Mouse (Mus musculus) layer of hippocampus, adult 18-20 months (tissue): ENCODE results near the gene Tub. TPM values are rescaled to one million over a fixed set of nuclear protein-coding genes. Genes with fewer than 3 reads are reported as not detected.

Source experiments
- DNase-seq, 2 experiments: peaks; one replicate each; pipeline ENCODE4 v3.0.0; 2022; ENCODE audit warnings: low spot score in 2 of 2
- total RNA-seq, 2 experiments: library from RNA; stranded (reverse); gene quantifications; 2 replicates each; pipeline ENCODE4 v1.2.3; 2021

Gene Tub
- total RNA-seq, 2 experiments from 2014 or later, result 179 TPM

DNA sequence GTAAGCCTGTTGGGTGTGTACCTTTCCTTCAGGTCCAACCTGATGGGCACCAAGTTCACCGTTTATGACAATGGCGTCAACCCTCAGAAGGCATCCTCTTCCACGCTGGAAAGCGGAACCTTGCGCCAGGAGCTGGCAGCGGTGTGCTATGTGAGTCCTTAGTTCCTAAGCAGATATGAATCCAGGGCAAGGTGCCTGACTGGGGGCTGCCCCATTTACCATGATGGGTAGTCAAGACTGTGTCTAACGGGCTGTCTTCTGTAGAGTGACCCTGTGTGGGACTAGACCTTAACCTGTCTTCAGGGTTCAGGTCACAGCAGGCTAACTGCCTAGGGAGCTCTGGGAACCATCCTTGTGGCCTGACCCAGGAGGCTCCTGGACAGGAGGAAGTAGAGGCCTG is 77.6 kb downstream of the Tub start:
- DNase-seq, result no peak

GRCm38 (mm10) chr7:109028204-109028603 is 78.1 kb downstream of the Tub start:
- DNase-seq, result peak in 1 of 2 experiments; percentile 87

DNA sequence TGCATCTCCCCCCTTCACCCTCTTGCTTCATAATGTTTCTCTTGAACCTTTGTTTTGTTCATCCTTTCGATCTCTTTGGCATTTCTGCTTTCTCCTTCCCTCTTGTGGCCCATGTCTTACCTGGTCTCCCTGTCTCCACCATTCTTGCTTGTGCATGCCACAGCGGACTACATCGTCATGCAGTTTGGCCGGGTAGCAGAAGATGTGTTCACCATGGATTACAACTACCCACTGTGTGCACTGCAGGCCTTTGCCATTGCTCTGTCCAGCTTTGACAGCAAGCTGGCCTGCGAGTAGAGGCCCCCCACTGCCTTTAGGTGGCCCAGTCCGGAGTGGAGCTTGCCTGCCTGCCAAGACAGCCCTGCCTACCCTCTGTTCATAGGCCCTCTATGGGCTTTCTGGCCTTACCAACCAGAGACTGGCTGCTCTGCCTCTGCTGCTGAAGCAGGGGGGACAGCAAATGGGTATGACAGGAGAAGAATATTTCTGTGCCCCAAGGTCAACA is 79.9 kb downstream of the Tub start:
- no peak for DNase-seq

GRCm38 (mm10) chr7:109031331-109031730 is 81.2 kb downstream of the Tub start:
- DNase-seq, result no peak

DNA sequence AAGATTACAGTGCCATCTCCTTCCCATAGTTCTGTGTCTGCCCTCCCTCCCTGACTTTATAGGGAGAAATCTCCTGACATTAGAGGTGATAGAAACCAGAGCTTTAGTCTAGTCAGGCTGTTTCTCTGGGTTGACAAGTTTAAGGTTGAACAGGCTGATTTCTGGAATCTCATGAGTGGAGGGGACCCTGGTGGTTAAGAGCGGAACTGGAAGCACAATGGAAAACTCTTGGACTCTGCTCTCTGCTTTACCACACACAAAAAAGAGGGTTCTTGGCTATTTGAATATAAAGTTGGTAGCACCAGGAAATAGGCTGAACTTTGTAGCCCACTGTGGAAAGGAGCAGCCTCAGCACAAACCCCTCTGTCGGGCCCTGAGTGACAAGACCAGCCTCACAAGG is 81.9 kb downstream of the Tub start:
- DNase-seq, result no peak

- DNase-seq, result no peak
Observed at GRCm38 (mm10) chr7:109038121-109038735, 88.1 kb downstream of the Tub start.

DNA sequence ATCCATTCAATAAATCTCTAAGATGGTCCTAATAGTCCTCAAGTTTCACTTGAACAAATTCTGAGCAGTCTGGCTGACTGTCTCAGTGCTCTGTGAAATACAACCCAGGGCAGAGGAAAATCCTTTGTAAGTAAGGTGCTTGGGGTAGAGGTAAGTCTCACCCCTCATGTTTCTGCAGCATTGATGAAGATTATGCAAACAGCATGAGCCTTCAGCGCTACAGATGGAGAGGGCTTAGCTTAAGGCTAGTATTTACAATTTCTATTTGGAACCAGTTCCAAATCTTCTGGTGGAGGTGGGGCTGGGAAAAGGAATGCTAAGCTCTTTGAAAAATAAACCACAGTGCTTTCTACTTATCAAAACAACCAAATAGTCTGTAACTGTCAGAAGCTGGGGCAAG is 88.8 kb downstream of the Tub start:
- DNase-seq, result no peak

DNA sequence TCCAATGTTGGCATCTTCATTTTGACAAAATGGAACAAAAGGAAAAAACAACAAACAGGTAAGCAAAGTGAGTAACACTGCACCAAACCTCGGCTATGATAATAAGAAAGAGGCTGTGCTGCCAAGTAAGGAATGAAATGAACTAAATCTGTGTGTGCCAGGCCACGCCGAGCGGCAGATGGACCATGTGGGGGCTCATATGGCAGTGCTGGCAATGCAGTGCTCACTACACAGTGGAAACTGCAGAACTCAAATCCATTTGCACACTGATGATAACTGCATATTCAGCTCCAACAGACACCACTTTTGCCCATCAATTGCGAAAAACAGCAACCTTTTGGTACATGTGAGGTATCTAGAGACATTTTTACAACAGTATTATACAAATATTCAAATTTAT is 89.3 kb downstream of the Tub start:
- DNase-seq, result peak; percentile 88 to 96

DNA sequence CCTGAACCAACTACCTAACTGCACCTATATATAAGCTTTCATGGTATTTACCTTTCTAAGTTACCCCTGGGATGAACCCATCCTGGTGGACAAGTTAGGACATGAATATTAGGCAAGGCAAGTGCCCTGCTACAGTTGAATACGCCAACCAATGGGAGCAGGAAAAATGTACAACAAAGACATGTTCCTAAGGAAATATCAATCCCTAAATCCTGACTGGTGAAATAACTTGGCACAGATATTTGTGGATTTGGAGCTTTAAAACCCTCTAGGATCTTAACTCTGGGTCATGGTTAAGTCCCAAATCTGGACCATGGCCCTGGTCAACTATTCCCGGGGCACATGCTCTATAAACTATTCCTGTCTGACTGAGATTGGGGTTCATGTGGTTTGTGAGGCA is 95.7 kb downstream of the Tub start:
- no peak for DNase-seq

DNA sequence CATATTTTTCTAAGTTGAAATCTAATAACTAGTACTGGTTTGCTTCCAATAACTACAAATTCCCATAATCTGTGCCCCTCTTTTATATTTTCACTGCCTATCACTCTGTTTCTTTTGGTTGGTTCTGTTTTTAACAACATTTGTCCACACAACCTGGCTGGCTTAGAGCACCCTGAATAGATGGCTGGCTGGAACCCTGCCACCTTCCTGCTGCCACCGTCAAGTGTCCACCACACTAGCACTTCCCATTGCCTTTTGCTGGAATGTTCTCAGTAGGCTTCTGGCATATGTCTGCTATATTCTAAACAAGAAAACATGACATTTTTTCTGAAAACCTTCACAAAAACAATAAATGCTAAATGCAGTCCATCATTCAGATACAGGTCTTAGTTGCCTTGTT is 100.7 kb downstream of the Tub start:
- no peak for DNase-seq

DNA sequence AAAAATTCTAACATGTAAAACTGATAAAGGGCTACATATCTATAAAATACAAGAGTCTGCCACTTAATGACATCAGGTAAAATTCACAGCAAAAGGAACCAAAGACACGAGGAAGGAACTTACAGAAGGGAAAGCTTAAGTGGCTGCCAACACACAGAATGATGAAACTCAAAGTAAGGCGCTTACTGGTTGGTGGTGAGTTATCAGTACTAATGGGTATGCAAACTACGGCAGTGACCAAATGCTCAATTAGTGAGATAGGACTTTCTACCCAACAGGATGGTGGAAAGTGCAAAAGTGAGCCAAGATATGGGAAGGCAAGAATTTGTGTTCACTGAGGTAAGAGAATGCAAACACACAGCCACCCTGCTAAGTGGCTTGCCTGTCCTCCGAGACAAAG is 109.4 kb downstream of the Tub start:
- no peak for DNase-seq

DNA sequence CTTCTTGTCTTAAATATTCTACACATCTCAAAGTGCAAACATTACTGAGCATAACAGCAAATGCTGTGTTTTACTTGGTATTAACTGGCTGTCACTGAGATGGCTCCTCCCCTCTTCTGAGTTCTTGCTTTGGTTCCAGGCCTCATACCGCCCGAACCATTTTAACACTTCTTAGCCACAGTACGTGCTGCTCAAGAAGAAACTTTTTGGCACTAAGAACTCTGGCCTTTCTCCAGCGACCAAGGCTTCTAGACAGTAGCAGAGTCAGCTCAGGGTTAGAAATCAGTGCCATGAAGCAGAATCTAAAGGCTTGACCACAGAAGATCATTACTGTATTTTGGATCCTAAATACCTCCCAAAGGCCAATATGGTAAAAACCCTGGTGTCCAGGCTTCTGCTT is 119.5 kb downstream of the Tub start:
- DNase-seq, result no peak

DNA sequence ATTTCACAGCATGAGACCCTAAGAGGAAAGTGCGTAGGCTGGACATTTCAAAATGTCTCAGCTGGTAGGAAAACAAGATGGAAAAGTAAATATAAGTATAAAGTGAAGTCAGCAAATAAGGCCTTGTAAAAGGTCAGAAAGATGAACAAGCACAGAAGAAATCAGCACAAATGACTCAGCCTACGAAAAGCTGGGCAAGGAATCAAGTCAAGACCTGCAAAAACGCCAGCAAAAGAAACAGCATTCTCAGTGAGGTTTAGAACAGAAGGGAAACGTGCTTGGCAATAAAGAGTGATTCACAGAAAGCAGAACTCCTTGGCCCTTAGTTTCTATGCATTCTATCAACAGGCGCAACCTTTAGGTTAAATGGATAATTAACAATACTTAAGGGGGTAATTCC is 122.2 kb downstream of the Tub start:
- DNase-seq, result no peak

GRCm38 (mm10) chr7:109082269-109083112 is 132.4 kb downstream of the Tub start:
- no peak for DNase-seq

GRCm38 (mm10) chr7:109083113-109083812 is 133.1 kb downstream of the Tub start, which contains the start of gene Ric3:
Gene Ric3, minus strand, starts transcription at chr7:109083331.
- peak; percentile 89 to 94 for DNase-seq

DNA sequence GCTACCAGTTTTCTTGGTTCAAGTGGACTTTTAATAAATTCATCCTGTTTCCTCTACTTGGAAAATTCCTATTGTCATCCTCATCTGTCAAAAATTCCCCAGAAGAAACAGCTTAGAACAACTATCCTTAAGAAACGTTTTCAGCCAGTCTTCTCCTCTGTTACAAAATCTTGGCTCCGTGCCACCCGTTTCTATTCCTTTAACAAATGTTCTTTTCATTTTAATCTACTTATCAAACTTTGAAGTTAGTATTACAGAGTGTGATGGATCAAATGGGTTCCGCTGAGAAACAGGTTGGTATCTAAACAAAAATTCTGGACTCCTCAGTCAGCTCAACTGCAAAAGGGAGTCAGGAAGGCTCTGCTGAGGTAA is 133.7 kb downstream of the Tub start:
- peak in 1 of 2 experiments; percentile 34 for DNase-seq

Other genes starting within 250 kb of the Tub start
- gene Olfr512, start 237.0 kb upstream of the Tub start, total RNA-seq, result not detected
- not detected for gene Olfr513, start 199.4 kb upstream of the Tub start, total RNA-seq
- gene Olfr514, start 124.3 kb upstream of the Tub start, total RNA-seq, result not detected
- not detected for gene Olfr516, start 99.8 kb upstream of the Tub start, total RNA-seq
- gene Olfr517, start 78.0 kb upstream of the Tub start, total RNA-seq, result not detected
- gene Olfr518, start 65.3 kb upstream of the Tub start, total RNA-seq, result not detected
- not detected for gene Olfr519, start 55.9 kb upstream of the Tub start, total RNA-seq
- gene Nlrp10, start 20.2 kb upstream of the Tub start, total RNA-seq, result under 1 TPM; 0.32 to 0.38 TPM
- gene Eif3f, start 15.9 kb upstream of the Tub start, total RNA-seq, result 100 to 1,000 TPM; 101 to 103 TPM
- 10 to 100 TPM; 67.2 to 72.2 TPM for gene Ric3, start 133.0 kb downstream of the Tub start, total RNA-seq
- gene Lmo1, start 224.9 kb downstream of the Tub start, total RNA-seq, result 10 to 100 TPM; 65.6 to 72.7 TPM